Mouse (Mus musculus) left cerebral cortex, adult 11 months (tissue): ENCODE results near the gene Stat5a.

ENCODE experiments used
- DNase-seq: peaks from one replicate; pipeline ENCODE4 v3.0.0; 2022; ENCODE audit warnings: low spot score

Gene Stat5a

DNA sequence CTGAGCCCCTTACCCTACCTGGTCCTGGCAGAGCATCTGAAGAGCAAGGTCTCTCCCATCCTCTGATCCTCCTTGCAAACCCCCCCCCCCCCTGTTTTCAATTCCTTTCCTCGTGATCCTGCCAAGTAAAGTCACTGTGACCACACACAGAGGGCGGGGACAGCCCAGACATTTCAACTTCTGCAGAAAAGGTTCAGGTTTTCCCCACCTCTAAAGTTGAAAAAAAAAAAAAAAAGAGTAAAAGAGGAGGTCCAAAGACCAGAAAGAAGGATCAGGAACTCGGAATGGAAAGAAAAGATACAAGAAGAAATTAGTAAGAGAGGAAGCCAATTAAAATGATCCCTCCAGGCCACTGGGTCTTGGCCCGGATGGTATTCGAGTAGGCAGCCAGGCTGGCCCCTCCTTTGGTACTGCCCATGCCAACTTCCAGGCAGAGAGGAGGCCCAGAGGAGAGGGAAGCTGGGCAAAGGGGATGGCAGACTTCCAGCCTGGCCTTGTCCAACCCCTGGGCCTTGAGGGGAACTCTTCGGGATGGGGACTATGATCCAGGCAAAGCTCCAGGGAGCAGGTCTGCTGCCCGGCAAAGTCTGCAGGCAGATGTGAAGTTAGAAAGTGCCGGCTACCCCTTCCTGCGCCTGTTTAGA, at the start of gene Stat5a:
Gene Stat5a, plus strand, starts transcription at position 417 of the 644 bp plus-strand sequence.
- DNase-seq = no peak

DNA sequence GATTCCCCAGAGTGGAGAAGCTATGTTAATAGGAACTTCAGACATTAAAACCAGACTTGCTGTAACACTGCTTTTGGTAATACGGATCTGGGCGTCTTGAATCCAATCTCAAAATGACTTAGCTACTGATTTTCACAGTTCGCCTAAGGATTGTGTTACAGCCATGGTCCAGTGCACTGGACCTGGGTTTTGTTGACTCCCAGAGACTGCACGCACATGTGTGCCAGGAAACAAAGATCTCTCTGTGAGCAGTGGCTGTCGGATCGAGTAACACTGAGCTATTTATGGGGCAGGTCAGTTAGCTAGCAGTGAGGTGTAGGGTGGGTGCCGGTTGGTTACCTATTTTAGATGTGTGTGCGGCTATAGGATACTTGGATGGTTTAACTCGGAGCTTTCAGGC, 48.6 kb upstream of the Stat5a start:
- DNase-seq = no peak

- no peak for DNase-seq
Measured at GRCm38 (mm10) chr11:100811132-100811531, 48.0 kb upstream of the Stat5a start.

GRCm38 (mm10) chr11:100814498-100814897, 44.7 kb upstream of the Stat5a start:
- DNase-seq = no peak

GRCm38 (mm10) chr11:100816342-100816741, 42.8 kb upstream of the Stat5a start:
- no peak for DNase-seq

- DNase-seq = no peak
Measured at GRCm38 (mm10) chr11:100816801-100817200, 42.4 kb upstream of the Stat5a start.

GRCm38 (mm10) chr11:100817311-100817710, 41.8 kb upstream of the Stat5a start:
- no peak for DNase-seq

GRCm38 (mm10) chr11:100818359-100819012, 40.7 kb upstream of the Stat5a start:
- DNase-seq = no peak

DNA sequence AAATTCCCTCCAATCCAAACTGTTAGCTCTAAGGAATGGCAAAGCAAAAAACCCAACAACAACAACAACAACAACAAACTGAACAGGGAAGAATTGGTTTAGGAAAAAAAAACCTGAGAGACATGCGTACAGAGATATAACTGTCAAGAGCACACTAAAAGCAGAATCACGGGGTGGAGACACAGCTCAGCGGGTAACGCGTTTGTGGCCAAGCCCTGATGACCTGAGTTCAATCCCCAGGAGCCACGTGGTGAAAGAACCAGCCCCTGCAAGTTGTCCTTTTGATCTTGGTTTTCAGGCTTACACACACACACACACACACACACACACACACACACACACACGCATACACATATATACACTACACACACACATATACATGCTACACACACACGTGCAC, 40.1 kb upstream of the Stat5a start:
- DNase-seq = no peak

DNA sequence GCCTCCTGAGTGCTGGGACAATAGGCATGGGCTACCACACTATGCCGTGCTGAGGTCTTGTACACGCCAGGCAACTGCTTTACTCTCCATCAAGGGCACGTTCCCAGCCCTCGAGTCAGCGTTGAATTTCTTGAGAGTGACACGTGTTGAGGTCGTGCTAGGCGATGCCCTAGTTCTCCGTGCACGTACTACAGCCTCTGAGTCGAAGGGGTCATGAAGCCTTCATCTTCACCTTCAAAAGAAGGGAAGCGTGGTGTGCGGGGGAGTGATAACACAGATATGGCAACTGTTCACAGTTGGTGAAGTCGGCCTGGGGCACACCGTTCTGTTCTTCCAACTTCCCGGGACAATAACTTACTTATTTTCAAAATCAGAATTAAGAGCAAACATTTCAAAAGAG, 39.5 kb upstream of the Stat5a start:
- DNase-seq = no peak

DNA sequence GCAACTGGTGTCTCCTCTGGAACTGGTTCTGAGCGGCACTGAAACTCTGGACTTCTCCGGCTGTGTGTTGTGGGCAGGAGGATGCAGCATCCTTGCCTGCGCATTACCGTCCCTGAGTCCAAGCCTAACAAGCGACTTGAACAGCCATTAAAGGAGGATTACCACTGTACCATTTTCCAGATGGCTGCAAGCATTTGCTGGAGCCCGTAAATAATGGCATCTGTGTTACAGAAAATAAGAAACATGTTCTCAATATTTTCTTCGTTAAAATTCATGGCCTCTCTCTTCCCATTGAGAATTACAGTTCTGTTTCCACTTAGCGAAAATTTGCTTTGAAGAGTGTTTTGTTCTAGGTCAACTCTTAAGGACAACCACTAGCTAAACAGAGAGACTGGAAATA, 39.1 kb upstream of the Stat5a start:
- no peak for DNase-seq

DNA sequence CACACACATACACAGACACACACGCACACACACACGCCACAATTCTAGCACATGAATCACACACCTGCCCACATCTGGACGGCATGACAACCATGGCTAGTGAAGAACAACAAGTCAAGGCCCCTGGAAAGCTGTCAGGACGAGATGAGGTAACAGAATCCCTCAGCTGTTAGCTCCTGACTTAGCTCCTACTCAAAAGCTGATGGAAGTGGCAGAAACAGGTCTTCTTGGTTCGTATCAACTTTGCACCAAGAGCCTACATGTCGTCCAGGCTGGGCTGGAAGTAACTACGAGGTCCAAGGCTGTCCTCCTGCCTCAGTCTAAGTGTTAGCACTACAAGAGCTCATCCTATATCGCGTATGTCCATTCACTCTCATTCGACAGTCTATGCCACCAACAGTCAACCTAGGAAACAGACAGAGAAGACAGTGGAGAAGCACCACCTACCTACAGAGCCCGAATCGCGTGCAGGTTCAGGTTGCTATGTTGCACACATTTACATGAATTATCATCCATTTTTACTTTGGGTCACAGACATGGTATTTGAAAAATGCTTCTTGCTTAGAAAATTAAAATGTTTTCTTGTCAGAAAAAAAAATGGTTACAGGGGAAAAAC, 37.4 kb upstream of the Stat5a start:
- DNase-seq = no peak

DNA sequence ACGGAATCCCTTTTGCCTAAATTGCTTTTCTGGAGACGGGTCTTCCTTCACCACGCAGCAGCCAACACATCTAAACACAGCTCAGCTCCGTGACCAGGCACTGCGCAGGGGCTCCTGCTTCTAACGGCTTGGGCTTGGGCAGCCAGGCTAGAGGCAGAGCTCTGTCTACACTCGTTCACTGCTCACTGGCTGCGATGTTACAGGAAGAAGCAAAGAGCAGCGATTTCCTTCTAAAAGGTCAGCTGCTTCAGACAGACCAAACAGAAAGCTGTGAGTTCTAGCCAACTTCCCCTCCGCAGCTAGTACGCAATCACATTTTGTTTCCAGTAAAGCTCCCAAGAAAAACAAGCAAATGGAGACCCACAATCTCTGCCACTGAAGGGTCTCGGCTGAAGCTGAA, 36.8 kb upstream of the Stat5a start:
- DNase-seq = no peak

DNA sequence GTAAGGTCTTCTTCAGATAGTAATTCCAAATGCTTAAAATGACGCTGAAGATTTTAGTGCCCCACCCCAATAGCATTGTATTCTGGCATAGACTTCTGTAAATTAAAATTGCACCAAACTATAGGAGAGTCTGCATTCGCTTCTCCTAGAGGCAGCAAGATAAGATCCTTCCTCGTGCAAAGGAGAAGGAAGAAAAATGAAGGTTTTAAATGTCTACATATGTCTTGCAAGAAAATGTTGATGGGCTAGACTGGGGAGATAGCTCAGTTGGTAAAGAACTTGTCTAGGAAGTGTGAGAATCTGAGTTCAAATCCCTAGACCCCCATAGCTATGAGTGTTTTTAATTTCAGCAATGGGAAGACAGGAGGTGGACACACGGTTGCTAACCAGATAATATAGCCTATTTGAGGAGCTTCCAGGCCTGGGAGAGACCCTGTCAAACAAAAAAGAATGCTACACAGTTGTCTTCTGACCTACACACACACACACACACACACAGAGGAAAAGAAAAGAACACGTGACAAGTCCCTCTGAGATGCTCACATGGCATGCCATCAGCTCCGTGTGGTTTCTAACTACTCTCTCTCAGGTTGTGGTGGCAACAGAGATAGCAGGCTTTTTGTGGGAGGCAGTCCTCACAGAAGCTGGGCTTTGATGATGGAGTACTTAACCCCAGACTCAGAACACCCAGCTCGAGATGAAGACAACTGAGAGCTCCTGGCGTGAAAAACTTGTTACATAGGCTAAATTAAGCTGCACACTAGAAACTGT, 35.4 kb upstream of the Stat5a start:
- no peak for DNase-seq

- DNase-seq = no peak
Measured at GRCm38 (mm10) chr11:100824496-100824895, 34.7 kb upstream of the Stat5a start.

DNA sequence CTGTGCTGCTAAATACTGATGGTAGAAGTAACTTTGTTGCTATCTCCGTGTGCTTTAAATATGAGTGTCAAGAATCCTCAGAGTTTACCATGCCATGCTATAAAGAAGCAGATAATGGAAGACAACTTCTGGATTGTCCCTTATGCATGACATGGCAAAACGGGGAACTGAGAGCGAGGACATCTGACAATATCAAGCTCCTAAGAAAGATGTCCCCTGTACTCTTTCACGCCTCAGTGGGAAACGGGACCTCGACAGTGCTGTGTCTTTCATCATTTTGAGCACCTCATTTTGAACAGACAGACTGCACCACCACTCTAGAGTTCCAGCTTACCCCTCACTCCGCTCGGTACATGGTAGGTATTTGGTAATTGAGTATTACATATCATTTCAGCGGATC, 33.7 kb upstream of the Stat5a start:
- DNase-seq = no peak

GRCm38 (mm10) chr11:100826161-100826866, 32.8 kb upstream of the Stat5a start:
- peak; percentile 47 for DNase-seq

DNA sequence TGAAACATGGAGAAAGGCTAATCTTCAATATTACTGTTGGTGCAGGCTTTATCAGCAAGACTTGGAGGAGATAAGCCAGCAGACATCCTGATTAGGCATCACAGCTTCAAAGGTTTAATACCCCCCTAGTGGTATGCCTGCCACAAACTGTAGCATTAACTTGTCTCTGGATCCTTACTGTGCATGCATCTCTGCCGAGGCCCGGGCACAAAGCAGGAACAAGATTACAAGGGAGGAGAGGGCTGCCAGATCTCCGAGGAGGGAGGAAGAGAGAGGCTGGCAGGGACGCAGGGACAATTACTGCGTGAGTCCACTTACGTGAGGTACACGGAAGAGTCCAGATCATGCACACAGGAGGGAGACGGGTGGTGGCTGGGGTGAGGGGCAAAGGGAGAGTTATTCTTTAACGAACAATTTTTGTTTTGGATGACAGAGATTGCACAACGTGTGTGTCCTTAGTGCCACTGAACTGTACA, 30.4 kb upstream of the Stat5a start:
- DNase-seq = no peak

DNA sequence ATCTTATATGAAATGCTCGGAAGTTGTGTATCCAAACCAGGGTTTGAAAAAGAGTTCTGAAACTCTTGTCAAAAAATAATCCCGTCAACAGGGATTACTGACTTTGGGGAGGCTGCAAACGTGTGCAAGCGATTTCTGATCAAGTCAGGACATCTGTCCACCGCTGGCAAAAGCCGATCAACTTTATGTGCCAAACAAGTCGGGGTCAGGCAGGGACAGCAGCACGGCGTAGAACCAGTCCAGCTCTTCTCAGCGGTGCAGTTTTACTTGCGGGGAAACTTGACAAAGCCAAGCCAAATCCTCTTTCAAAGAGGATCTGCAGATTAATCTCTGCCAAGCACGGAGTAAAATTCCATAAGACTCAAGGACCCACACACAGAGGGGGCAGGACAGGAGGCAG, 29.5 kb upstream of the Stat5a start:
- DNase-seq = no peak

GRCm38 (mm10) chr11:100831396-100831795, 27.8 kb upstream of the Stat5a start:
- DNase-seq = no peak

DNA sequence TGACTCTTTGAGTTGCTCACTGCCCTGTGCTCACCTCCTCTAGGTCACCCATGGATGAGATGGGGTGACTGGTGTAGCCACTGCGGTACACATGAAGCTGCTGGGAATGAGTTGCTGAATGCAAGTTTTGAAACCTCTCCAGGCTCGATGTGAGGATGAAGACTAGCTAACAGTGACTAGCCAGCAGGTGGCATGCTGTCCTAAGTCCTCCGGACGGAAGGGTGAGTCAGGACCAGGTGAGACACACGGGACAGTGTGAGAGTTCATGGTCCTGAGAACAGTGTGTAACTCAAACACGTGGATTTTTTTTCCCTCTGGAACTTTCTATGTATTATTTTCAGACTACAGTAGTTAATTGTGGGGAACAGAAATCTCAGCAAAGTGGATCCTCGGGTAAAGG, 25.7 kb upstream of the Stat5a start:
- DNase-seq = no peak
